ENCODE assay signal across 8 mouse cellular contexts in genomic region chr4:34550748-34551097, GRCm38 (mm10). TPM values are rescaled to one million over a fixed set of nuclear protein-coding genes. Genes with fewer than 3 reads are reported as not detected.
DNase-seq lines count a peak whose midpoint lies in the region; ATAC-seq and TF ChIP-seq lines count a peak whose summit lies in the region.

TSS of gene Akirin2 (plus strand) at chr4:34550937.

- peak within 1 kb of the TSS; percentile 96 for H3K4me3 ChIP-seq in neural tube, embryonic 11.5 days (ENCODE audit: low read depth, low read length)
- peak within 1 kb of the TSS; percentile 100 for H3K4me3 ChIP-seq in cortical plate, adult 2 months (ENCODE audit: insufficient read depth, low read length)

- peak within 1 kb of the TSS; percentile 54 for H3K4me2 ChIP-seq in neural tube, embryonic 11.5 days (ENCODE audit: low read depth)

- ATAC-seq in neural tube, embryonic 11.5 days (ENCODE audit: insufficient read depth, low FRiP score, low TSS enrichment): peak; percentile 56; the same call in 1 of the 2 replicates
- no peak for ATAC-seq in granulocyte monocyte progenitor cell, adult 5-6 weeks (replicated peaks; ENCODE audit: poor library complexity, severe bottlenecking)
- no peak for ATAC-seq in megakaryocyte progenitor cell, adult 5-6 weeks (replicated peaks; ENCODE audit: poor library complexity)

- H3K27me3 ChIP-seq in neural tube, embryonic 11.5 days (ENCODE audit: control insufficient read depth, insufficient read depth, low read length): no peaks in the 10 kb centered on the region

- H3K9me3 ChIP-seq in neural tube, embryonic 11.5 days (ENCODE audit: control insufficient read depth, low read length): no peaks in the 10 kb centered on the region

- no peak for DNase-seq in neural tube, embryonic 11.5 days (ENCODE audit: low spot score)
- no peak for DNase-seq in neural tube, embryonic 10.5 days (ENCODE audit: extremely low spot score, low spot score)
- no peak for DNase-seq in layer of hippocampus, postnatal 10 days (ENCODE audit: low spot score in 2 of 2)
- no peak for DNase-seq in spleen, postnatal 36 days (ENCODE audit: low spot score in 2 of 2)
- no peak for DNase-seq in spleen, adult 12 weeks (ENCODE audit: low spot score)

- TF ChIP-seq POLR2A in cortical plate, adult 2 months (IDR thresholded peaks at IDR 0.05; ENCODE audit: extremely low read depth, insufficient read depth, low read length): no peak

- H3K36me3 ChIP-seq in neural tube, embryonic 11.5 days (ENCODE audit: control insufficient read depth, insufficient read depth, low read length): no peaks in the 10 kb centered on the region

- WGBS in neural tube, embryonic 11.5 days: under 1% methylated on average over 46 of the region's 53 CpGs

- peak within 1 kb of the TSS; percentile 94 for H3K27ac ChIP-seq in neural tube, embryonic 11.5 days (ENCODE audit: low read depth, low read length)
- peak within 1 kb of the TSS; percentile 92 for H3K27ac ChIP-seq in cortical plate, adult 2 months (ENCODE audit: insufficient read depth, low read length)

- 0 out of 2 replicates have a peak, but pooled peaks cover 2% of the 10 kb centered on the region for H3K4me1 ChIP-seq in neural tube, embryonic 11.5 days (ENCODE audit: control insufficient read depth, insufficient read depth, low read length)
- H3K4me1 ChIP-seq in cortical plate, adult 2 months (ENCODE audit: control insufficient read depth, insufficient read depth, low read length): no peaks in the 10 kb centered on the region; the same call in 1 of the 2 replicates

- TF ChIP-seq CTCF in cortical plate, adult 2 months (IDR thresholded peaks at IDR 0.05; ENCODE audit: extremely low read depth, insufficient read depth, low read length): no peak

- peak within 1 kb of the TSS; percentile 98 for H3K9ac ChIP-seq in neural tube, embryonic 11.5 days (ENCODE audit: low read length)

RNA-seq across cellular contexts. Expression of gene Akirin2, which starts in this region (rescaled TPM):
- polyA plus RNA-seq in neural tube, embryonic 11.5 days (2014; fragmentation: Nextera tagmentation; extraction: Ambion mirVana): 104 and 112 TPM in 2 replicates
- 75.1 and 75.8 TPM in 2 replicates for polyA plus RNA-seq in cortical plate, adult 2 months (2012; rRNA removed)
- total RNA-seq in granulocyte monocyte progenitor cell, adult 5-6 weeks (2014; fragmentation: Nextera tagmentation): 22.0 and 37.7 TPM in 2 replicates
- total RNA-seq in granulocyte monocyte progenitor cell, adult 5-6 weeks (2017): 40.0 and 46.0 TPM in 2 replicates
- total RNA-seq in layer of hippocampus, postnatal 10 days (2021): 100 to 1,000 TPM in 1 of 2 experiments, 10 to 100 TPM in 1; 93.9 to 110 TPM
- 48.9 and 56.4 TPM in 2 replicates for total RNA-seq in megakaryocyte progenitor cell, adult 5-6 weeks (2015)
- 43.6 and 45.2 TPM in 2 replicates for total RNA-seq in megakaryocyte progenitor cell, adult 5-6 weeks (2017)
